Mouse (Mus musculus) adrenal gland, postnatal 36 days (tissue): ENCODE results near the gene Dld. TPM values are rescaled to one million over a fixed set of nuclear protein-coding genes. Genes with fewer than 3 reads are reported as not detected.
A peak's percentile ranks its signal among the peaks of the same experiment; 100 is the strongest.

Experiments
- DNase-seq, 2 experiments: peaks; one replicate each; pipeline ENCODE4 v3.0.0; 2021; ENCODE audit warnings: mixed read lengths in 1 of 2
- long read RNA-seq, 2 experiments: library from polyadenylated mRNA; stranded (forward); transcript quantifications; one replicate each; pipeline ENCODE4 v2.0.0; 2021; ENCODE audit warnings: borderline sequencing depth in 2 of 2
- total RNA-seq, 2 experiments: library from RNA; stranded (reverse); gene quantifications; 2 replicates each; pipeline ENCODE4 v1.2.3; 2021

The Dld gene
- total RNA-seq: 100 to 1,000 TPM; 290 to 341 TPM
- long read RNA-seq, experiment 1, transcript Dld-201 (14 exons, 2,544 nt): major isoform, 487 of 523 reads
- long read RNA-seq, experiment 1, partial matches to known transcripts: 17 of 523 reads
- long read RNA-seq, experiment 1, other reads (novel, unspliced or antisense): 19 of 523 reads
- long read RNA-seq, experiment 2, transcript Dld-201 (14 exons, 2,544 nt): major isoform, 113 of 123 reads
- long read RNA-seq, experiment 2, partial matches to known transcripts: 5 of 123 reads
- long read RNA-seq, experiment 2, other reads (novel, unspliced or antisense): 5 of 123 reads

DNA sequence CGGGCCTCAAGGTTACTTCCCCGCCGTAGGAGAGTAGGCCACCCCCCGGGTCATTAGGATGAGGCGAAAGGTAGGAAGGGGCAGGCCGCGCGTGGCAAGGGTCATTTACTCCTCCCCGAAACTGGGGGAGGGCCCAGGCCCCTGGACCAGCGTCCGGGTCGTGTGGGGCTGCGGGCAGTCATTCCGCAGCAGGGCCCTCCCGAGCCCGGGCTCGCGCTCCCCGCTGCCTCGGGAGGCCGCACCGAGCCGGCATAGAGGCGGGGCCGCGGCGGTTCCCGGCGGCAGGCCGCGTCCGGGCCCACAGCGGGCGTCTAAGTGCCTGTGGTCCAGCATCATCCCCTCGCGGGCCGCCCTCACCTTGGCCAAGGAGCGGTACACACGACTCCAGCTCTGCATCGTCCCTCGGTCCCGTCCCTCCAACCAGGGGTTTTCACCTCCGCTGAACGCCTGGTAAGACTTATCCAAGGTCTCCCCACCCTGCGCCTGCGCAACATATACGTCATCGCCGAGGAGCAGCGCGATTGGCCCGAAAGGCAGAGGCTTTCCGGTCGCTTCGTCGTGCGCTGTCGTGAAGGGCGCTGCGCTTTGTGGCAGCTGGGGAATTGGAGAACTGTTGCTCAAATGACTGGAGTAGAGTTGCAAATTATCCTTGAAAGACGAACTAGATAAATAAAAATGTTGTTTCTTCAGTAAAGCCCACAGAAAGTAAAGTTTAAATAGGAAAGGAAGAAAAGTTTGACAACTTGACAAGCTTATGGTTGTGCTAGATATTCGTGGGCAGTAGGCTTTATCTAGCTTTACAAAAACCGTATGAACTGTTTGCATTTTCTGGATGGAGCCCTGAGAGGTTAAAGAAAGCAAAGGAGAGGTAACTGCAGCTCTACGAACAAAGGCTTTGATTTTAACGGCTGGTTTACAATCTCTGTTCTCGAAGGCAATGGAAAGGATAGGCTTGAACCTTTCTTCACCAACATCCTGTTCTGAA is at the start of gene Dld:
Gene Dld (minus strand): TSS at position 510 of the 985 bp plus-strand sequence.
- peak; percentile 98 to 99 for DNase-seq

DNA sequence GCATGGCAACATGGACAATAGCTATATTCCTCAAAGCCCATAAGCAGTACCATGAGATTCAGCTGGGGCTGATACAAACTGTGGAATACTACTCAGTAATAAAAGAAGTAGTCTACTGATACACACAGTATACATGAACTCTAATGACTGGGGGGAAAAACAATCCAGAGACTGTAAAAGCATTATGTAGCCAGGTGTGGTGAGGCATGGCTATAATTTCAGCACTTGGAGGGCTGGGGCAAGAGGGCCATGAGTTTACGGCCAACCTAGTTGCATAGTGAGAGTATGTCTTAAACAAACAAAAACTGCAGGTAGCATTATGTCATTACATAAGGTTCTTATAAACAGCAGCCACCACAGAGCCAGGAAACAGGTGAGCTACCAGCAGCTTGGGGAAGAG is 49.6 kb upstream of the Dld start:
- DNase-seq: no peak

DNA sequence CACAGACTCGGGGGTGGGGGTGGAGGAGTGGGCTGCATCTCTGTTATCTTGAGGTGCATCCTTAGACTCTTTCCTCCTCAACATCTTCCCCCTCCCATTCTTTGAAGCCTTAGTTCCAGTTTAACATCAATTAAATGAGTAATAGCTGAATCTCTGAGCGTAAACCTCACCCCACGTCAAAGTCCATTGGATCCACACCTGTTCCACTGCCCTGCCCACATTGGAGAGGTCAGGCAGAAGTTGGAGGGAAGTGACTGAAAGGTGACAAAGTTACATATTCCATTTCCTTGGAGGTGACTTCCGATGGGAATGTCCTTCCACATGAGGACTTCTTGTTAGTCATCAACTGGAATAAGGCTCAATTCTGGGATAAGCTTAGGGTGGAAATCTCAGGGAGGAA is 46.5 kb upstream of the Dld start:
- DNase-seq: no peak

DNA sequence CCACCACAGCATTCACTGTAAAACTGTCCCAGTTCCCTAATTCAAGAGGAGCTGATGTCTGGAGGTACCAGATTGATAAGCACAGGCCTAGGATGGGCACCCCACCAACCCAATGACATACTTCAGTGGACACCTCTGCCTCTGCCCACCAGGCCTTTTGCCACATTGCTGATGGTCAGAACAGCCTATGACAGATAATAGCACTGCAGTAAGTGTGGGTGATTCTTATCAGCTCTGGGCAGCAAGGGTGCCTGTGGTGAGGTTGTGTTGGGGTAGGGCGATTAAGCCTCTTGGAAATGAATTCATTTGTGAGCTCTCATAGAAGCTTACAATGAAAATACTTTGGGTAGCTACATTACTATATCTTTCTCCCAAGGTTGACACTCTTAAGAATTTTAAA is 44.6 kb upstream of the Dld start:
- no peak for DNase-seq

DNA sequence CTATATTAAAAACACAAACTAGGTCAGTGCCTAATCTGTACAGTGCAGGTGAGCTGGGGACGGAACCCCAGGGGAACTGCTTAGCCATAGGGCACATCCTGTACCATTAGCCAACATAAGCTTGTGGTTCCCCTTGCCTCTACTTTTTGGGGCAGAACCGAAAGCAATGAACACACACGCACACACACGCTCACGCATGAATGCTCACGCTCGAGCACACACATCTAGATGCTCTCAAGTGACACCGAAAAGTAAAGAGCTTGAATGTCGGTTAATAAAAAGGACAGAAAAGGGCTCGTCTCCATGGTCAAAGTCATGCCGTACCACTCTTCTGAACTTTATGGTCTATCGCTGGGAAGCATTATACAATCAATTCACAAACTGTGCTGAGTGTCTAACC is 40.4 kb upstream of the Dld start:
- DNase-seq: no peak

DNA sequence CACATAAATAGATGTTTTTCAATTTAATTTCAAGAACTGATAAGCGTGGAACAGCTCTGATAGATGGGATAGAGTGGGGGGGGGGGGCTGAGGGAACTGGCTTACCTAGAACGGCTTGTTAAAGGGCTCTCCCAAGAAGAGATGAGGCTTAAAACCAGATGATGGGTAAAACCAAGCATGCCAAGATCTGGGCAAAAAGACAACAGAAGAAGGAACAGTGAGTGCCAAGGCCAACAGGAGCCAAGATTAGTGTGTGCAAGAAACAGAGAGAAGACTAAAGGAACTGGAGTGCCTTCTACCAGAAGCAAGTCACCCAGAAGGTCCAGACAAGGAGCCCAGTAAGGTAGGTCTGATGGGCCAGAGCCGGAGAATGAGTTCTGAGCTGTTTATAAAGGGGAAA is 39.3 kb upstream of the Dld start, which contains the start of gene Slc26a3:
Gene Slc26a3 (plus strand): TSS at position 301 of the 400 bp plus-strand sequence.
- DNase-seq: no peak

DNA sequence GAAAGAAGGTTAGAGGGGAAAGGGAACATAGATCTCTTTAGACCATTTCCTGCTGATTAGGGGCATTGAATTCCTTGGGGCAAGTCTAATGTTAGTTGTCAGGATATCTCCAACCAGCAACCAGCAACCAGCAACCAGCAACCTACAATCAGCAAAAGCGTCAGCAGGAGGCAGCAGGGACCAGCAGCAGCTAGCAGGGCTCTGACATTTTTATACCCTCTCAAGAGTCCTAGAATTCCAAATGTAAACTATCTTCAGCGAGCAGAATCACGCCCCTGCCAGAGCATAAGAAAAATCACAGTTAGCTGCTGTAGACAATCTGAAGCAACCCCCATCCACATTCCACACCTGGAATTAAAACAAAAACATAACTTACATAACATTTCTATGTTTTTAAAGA is 36.0 kb upstream of the Dld start:
- no peak for DNase-seq

DNA sequence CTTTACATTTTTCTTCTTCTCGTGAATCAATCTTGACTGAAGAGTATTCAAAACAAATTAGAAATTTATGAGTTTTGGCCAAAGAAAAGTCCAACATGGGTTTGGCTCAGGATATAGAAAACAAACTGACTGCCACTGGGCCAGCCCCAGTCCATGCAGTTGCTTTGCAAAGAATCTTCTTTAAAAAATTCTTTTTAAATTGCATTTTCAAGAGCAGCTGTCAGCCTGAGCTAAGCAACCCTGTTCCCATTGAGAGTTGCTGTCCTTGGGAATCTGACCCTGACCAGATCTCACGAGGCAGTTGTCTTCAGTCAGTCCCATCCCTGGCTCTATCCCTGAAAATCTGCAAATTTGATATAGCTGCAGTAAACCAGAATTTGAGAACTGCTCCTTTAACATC is 31.2 kb upstream of the Dld start:
- DNase-seq: peak; percentile 6 to 40

DNA sequence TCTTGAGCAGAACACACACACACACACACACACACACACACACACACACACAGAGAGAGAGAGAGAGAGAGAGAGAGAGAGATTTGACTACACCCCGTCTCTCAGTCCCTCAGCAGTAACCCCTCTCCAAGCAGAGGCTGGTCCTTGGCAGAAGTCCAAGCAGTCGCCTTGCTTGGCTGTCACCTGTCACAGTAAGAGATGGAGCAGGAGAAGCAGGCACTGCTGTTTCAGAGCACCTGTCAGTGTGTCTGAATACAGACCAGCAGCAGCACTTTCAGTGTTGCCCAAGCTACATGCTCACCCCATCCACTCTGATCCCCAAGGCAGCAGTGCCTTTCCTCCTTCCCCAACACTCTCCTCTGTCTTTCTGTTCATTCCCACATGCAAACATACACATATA is 29.6 kb upstream of the Dld start:
- DNase-seq: peak in 1 of 2 experiments; percentile 5

DNA sequence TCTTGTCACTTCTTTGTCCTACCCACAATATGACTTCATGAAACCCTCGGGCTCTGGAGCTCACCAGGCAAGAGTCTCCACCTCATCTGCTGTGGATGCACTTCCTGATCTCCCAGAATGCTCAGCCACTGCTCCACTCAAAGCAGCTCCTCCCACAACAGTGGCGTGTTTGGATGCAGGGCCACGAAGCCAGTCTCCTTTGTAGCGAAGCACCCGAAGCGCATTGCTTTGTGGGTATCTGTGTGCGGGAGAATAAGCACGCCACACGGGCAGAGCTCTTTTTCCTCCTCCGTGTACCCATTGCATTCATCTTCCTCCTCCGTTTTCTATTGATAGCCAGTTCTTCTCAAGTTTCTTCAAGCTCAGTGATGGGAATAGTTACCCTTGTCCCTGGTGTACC is 26.0 kb upstream of the Dld start:
- DNase-seq: no peak

DNA sequence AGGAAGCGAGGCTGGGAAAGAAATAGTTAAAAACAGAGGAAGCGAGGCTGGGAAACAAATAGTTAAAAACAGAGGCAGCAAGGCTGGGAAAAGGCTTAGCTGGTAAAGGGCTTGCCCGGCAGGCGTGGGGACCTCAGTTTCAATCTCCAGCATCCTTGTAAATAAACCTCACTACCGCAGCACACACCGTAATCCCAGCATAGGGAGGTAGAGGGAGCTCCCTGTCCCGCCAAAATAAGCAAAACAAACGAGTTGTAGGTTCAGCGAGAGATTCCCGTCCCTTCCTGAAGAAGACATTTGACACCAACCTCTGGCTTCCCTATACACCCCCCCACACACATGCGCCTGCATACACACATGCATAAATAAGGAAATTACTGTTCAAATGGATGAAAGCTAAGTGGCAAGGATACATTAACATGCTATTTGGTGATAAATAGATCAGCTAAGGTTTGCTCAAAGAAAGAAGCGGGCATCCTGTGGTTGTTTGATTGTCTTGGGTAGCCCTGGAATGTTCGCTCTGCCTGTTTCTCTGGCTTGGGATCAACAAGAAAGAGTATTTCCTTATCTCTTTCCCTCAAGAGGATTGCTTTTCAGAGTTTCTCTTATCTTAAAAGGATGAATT is 25.2 kb upstream of the Dld start:
- DNase-seq: no peak

DNA sequence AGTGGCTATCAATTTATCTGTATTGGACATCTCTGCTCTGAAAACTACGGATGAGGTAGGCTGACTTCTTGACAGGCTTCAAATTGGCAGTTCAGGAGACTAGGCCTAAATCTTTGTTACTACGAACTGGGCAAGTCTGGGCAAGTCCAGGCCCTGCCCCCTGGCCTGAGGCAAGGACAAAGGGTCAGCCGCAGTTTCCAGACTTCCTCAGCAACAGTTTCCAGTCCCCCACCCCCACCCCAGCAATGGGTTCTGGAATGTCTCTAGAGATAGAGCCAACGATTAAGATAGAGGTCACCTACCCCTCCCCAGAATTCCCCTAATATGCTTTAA is 24.0 kb upstream of the Dld start:
- DNase-seq: no peak

DNA sequence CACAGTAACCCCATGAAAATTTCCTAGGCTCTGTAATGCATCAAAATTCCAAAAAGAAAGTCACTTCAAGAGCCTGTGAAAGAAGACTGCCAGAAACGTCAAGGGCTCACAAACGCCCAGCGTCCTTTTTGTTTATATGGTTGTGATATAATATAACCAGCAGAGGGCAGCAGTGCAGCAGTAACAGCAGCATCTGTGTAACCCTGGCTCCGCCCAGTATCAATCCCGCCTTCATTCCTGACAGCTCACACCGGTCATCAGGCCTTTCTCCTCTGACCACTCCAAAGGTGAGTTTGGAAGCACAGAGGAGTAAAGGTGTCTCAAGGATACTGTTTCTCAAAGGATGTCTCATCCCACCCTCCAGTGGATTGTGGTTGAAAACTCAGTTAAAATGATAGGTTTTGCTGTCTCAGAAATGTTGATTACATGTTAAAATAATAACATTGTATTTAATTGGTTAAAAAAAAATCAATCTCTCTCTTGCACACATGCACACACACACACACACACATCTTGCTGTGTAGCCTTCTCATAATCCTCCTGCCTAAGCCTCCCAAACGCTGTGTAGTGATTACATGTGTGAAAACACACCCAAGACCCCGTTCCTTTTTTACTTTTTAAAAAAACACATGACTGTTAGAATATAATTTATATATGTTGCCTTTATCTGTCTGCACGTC is 23.5 kb upstream of the Dld start:
- DNase-seq: peak; percentile 66 to 76

DNA sequence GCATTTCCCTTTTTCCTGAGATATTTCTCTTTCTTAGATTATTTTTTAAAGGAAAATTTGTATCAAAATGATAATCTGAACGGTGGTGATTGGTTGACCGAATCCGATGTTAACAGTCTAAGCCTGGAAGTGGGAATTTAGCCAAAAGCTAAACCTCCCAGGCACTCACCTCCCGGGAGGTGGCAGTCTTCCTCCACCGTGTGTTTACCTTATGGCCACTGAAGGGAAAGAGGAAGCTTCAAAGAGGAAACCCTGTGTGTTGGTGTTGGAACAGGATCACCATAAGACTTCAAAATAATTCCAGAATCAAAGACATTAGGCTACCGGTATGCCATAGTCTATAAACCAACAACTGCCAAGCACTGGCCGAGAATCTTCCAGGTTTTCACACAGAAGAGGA is 18.4 kb upstream of the Dld start:
- no peak for DNase-seq

DNA sequence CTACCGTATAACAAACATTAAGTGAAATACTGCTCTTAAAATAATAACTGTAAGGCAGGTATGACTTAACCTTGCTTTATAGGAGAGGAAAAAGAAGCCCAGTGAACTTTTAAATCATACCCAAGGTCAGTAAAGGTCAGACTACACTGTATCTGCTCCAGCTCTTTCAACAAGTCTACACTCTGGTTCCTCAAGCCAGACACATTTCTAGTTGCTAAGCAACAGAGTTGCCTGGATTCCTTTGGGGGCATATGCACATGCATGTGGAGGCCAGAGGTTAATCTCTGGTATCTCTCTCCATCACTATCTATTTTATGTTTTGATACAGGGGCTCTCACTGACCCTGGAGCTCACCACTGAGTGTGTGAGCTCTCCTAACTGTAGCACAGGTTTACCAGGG is 17.9 kb upstream of the Dld start:
- no peak for DNase-seq

DNA sequence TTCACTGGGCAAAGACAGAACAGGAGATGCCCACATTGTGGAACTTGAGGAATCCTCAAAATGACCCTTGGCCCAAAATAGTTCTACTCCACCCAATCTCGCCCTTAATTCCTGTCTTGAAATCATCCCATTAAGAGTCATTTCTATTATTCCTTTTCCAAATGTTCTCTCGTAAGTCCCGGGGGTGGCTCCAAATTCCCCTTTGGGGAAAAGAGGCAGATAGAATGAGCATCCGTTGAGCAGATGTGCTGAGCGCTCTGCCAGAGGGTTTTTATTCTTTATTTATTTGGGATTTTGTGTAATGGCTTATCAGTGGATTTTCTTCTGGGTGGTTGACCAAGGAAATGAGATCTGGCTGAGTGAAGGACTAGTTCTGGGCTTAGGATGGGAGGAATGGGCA is 16.5 kb upstream of the Dld start:
- DNase-seq: no peak

DNA sequence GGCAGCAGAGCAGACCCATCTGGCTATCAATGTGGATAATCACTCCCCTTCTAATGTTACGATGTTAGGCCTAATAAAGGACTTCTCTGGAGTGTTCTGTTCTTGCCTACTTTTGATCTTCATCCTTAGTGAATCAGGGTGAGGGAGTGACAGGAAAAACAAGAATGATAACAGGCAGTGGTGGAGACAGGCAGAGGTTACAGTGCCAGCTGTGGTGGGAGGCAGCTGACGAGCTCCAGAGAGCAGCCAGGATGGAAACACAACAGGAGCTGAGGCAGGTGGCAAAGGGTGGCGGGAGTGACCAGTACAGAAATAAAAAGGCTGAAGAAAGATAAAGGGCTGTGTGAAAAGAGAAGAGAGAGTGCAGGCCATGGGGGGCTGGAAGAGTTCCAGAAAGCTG is 15.2 kb upstream of the Dld start:
- no peak for DNase-seq

DNA sequence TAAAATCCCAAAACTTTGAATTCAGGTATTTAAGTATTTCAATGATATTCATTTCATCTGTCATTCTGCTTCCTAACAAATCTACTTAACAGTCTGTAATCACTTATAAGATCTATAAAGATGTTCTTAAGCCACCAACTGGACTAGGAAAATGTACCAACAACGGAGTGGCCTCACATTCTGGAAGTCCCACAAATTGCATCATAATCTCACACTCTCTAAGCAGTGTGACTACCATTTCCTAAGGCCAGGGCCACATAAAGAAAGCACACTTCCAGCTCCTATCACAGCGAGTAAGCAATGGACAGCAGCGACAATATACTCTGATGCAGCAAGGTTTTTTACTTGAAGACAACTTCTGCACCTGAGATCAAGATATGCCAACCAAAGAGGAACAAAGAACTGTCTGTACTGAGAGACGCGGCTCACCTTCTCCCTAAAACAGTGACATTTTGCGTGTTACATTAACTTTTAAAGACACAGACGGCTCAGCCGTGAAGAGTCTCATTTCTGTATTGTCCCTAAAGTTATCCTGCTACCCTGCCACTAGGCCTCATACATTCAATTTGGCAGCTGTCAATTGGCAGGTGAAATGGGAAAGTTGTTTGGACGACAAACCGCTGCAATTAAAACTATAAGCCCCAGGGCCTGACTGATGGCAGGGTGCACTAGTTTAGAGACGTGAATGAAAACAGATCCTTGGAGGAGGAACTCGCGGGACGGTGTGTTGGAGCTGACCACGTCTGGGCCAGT is 886 bp downstream of the Dld start:
- DNase-seq: no peak

DNA sequence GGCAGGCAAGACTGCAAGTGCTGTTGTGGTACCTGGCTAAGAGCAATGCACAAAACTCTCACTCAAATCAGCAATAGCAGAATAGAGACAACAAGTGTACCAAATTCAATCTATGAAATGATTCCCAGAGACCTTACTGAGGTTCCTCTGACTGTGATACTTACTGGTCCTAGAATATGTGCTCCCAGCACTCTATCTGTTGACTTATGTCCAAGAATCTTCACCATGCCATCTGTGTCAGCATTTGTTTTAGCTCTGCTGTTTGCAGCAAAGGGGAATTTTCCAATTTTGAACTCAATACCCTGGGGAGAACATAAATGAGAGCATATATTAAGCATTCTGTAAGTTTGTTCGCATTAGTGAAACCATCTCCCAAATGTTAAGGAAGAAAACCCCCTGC is 18.0 kb downstream of the Dld start:
- DNase-seq: no peak

DNA sequence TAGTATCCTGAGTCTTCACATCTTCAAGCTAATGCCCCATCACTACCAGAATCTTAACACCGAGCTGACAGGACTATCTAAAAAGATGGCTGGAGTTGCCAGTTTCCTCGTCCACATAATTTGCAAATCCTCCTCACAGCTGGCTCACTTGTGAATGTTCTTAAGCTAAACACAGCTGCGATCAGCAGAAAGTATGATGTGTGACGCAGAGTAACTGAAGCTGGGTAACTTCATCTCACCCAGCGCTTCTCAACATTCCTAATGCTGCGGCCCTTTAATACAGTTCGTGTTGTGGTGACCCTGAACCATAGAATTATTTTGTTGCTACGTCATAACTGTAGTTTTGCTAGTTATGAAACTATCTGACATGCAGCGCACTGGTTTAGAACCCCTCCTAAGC is 24.1 kb downstream of the Dld start:
- no peak for DNase-seq

DNA sequence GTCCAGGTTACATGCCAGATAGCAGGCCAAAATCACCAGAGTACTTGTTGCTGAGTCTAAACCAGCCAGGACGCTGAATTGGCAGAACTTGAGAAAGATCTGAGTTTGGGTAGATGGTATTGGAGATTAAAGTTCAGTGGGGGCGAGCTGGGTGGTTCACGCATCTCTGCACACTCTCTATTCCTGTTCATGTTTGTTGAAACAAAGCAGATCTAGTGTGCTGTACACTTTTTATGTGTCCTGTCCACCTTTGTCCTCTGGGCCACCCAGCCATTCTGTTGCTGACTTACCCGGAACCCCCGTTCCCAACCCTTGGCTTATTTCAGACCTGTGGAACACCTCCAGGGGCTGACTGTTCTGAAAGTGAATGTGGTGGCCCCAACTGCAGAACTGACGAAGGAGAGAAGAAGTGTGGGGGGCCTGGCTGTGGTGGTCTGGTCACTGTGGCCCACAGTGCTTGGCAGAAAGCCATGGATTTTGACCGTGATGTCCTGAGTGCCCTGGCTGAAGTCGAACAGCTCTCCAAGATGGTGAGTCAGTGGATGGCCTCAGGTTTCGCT is 28.0 kb downstream of the Dld start:
- no peak for DNase-seq
